ENCODE assay signal across 19 mouse cellular contexts in the genomic region with DNA sequence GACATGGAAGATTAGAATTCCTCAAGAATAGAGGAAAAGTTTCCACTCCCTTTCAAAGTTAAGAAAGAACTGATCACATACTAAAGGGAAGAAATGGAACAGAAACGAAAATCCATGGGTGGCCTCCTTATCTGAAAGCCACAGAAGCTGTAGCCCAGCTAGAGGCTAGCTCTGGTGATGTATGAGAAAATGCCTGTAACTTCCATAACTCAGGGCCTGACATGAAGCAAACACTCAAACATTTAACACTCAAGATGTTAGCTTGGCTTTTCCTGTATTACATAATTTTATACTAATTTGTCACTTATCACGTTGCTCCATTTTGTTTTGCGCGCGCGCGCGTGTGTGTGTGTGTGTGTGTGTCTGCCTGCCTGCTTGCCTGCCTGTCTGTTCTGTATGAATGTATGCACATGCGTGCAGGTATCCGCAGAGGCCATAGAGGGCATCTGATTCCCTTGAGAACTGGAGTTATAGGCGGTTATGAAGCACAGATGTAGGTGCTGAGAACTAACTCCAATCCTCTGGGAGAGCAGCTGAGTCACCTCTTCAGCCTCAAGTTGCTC.
DNase-seq lines count a peak whose midpoint lies in the region; ATAC-seq and TF ChIP-seq lines count a peak whose summit lies in the region.
"Had no signal": no experiment of that assay in that cellular context is flagged by ENCODE, and none has a peak within 500 bp of the region (broad histone marks: within the 10 kb centered on the region; RNA-seq: fewer than 3 reads in every experiment).

No protein-coding gene starts in this region.

- H3K4me1 ChIP-seq in lung, embryonic 15.5 days: peaks cover 12% of the 10 kb centered on the region
- H3K4me1 ChIP-seq in lung, adult 2 months (ENCODE audit: control insufficient read depth, insufficient read depth, low read length): no peaks in the 10 kb centered on the region
- H3K4me1 ChIP-seq: embryonic facial prominence, embryonic 10.5 days; forebrain, embryonic 13.5 days; heart, embryonic 15.5 days; hindbrain, embryonic 15.5 days had no signal

- 58% methylated on average over 11 of the region's 11 CpGs for WGBS in lung, embryonic 15.5 days
- 61% methylated on average over 11 of the region's 11 CpGs for WGBS in lung, adult 2 months

- no peak for TF ChIP-seq POLR2A in lung, adult 2 months (IDR thresholded peaks at IDR 0.05; ENCODE audit: borderline replicate concordance, extremely low read depth, low read depth, low read length)

- H3K9ac ChIP-seq in lung, embryonic 15.5 days: no peak overlapping the region
- H3K9ac ChIP-seq: forebrain, embryonic 13.5 days; forebrain, postnatal 0 days; heart, embryonic 15.5 days; hindbrain, embryonic 15.5 days had no signal

- H3K27ac ChIP-seq in lung, embryonic 15.5 days: peak overlapping the region; percentile 61
- H3K27ac ChIP-seq: embryonic facial prominence, embryonic 10.5 days; forebrain, embryonic 13.5 days; heart, embryonic 15.5 days; hindbrain, embryonic 15.5 days had no signal

- peak; percentile 64; the same call in 1 of the 2 replicates for ATAC-seq in lung, embryonic 15.5 days (ENCODE audit: borderline replicate concordance, extremely low read depth, low FRiP score, low TSS enrichment)
- ATAC-seq: CD4-positive, CD25-positive, alpha-beta regulatory T cell, adult 4 months; forebrain, embryonic 13.5 days; forebrain, postnatal 0 days had no signal

- no peak for TF ChIP-seq CTCF in lung, adult 2 months (IDR thresholded peaks at IDR 0.05; ENCODE audit: insufficient read depth, low read length)

- no peaks in the 10 kb centered on the region for H3K36me3 ChIP-seq in lung, embryonic 15.5 days
- H3K36me3 ChIP-seq: embryonic facial prominence, embryonic 10.5 days; G1E; heart, embryonic 15.5 days; hindbrain, embryonic 15.5 days had no signal

- no peaks in the 10 kb centered on the region for H3K27me3 ChIP-seq in lung, embryonic 15.5 days
- H3K27me3 ChIP-seq: forebrain, embryonic 13.5 days; heart, embryonic 15.5 days; hindbrain, embryonic 15.5 days had no signal

- H3K9me3 ChIP-seq in lung, embryonic 15.5 days: no peaks in the 10 kb centered on the region
- H3K9me3 ChIP-seq: forebrain, embryonic 13.5 days; G1E; heart, embryonic 15.5 days; hindbrain, embryonic 15.5 days had no signal

- no peak overlapping the region for H3K4me3 ChIP-seq in lung, embryonic 15.5 days
- H3K4me3 ChIP-seq in lung, adult 2 months (replicated peaks; ENCODE audit: extremely low read depth, low read depth, low read length): no peak overlapping the region
- H3K4me3 ChIP-seq: embryonic facial prominence, embryonic 10.5 days; forebrain, embryonic 13.5 days; heart, embryonic 15.5 days; hindbrain, embryonic 15.5 days had no signal

- DNase-seq in lung, adult 2 months: no peak
- DNase-seq in 416B (ENCODE audit: low read depth) (peak; percentile 6), NIH3T3 (ENCODE audit: low read depth) (peak; percentile 14)
- peak; percentile 9 for DNase-seq in lung, postnatal 14 days
- DNase-seq in c-Kit-positive CD71-positive TER-119-positive erythroid progenitor cells, embryonic 14.5 days (ENCODE audit: low spot score): no peak
- DNase-seq in testis, postnatal 10 days (ENCODE audit: low spot score): no peak
- DNase-seq: B cell, adult 2 months; cerebellum, adult 11-12 months; cerebellum, adult 9-10 months; cerebellum, postnatal 36 days; forebrain, postnatal 0 days had no signal

- no peak overlapping the region for H3K4me2 ChIP-seq in lung, embryonic 15.5 days
- H3K4me2 ChIP-seq: forebrain, embryonic 13.5 days; heart, embryonic 11.5 days; heart, embryonic 15.5 days; hindbrain, embryonic 15.5 days had no signal

Comparison
In these comparisons a context has a peak if more than half of its experiments do, and no peak if none do; other contexts are left out.
1. DNase-seq: peak in 416B (single experiment), NIH3T3 (single experiment) and lung, postnatal 14 days (single experiment); none in lung, adult 2 months (single experiment), c-Kit-positive CD71-positive TER-119-positive erythroid progenitor cells, embryonic 14.5 days (single experiment) and testis, postnatal 10 days (single experiment).